Mouse (Mus musculus) brain, embryonic 18.5 days (tissue): ENCODE data around the gene Cacna1g.

Source experiments
- DNase-seq: peaks from one replicate; pipeline ENCODE4 v3.0.0-alpha.2; 2012; ENCODE audit warnings: low read depth, low spot score

Cacna1g gene

GRCm38 (mm10) chr11:94480382-94480781 is 6.4 kb upstream of the Cacna1g start:
- DNase-seq, result no peak

- DNase-seq, result no peak
These were observed 3.7 kb upstream of the Cacna1g start for GRCm38 (mm10) chr11:94477651-94478050.

GRCm38 (mm10) chr11:94475722-94476121 is 1.7 kb upstream of the Cacna1g start:
- DNase-seq, result no peak

DNA sequence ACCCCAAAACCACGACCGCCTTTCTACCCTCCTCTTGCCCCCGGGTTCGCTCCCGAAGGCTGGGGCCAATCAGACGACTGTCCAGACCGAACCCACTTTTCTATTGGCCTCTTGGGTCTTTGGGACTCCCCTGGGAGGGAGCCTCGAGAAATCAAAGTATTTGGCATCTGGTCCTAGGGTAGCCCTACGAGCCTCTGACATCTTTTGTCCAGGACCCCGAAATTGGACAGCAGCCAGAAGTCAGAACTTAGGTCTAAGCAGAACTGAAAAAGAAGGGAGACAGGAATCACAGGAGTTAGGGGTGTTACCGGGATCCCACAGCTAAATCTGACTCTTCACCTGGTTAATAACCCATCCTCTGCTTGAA is 529 bp upstream of the Cacna1g start:
- no peak for DNase-seq

GRCm38 (mm10) chr11:94472916-94473706 is 887 bp downstream of the Cacna1g start:
- DNase-seq, result no peak

DNA sequence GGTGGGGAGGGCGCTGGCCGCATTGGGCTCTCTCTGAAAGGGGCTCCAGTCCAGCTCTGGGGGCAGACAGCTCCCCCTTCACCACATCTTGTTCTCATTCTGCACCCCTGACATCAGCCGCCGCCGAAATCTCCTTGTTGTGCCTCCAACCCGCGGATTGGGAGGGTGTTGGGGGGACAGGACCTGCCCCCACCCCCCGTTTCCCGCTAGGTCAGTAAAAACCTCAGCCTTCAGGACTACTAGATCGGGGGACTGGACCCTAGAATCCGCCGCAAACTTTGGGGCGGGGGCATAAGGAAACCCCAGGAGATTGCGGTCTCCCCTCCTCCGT is 1.4 kb downstream of the Cacna1g start:
- DNase-seq, result no peak

GRCm38 (mm10) chr11:94471740-94472584 is 2.0 kb downstream of the Cacna1g start:
- DNase-seq, result no peak

DNA sequence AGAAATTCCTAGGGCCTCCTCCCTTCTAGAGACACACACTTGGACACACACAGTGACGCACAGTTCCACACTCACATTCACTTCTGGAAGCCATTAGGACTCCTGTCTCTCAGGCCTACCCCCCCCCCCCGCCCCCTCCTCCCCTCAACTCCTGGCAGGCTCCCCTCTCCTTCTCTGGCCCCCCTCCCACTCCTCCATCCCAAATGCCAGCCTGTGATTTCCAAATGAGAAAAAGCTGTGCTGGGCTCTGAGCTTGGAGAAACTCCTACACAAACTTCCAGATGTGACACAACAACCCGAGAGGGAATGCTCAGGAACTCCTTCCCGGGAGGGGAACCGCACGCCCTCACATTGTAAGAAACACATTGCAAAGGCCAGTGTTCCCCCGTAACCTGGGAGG is 3.6 kb downstream of the Cacna1g start:
- no peak for DNase-seq

DNA sequence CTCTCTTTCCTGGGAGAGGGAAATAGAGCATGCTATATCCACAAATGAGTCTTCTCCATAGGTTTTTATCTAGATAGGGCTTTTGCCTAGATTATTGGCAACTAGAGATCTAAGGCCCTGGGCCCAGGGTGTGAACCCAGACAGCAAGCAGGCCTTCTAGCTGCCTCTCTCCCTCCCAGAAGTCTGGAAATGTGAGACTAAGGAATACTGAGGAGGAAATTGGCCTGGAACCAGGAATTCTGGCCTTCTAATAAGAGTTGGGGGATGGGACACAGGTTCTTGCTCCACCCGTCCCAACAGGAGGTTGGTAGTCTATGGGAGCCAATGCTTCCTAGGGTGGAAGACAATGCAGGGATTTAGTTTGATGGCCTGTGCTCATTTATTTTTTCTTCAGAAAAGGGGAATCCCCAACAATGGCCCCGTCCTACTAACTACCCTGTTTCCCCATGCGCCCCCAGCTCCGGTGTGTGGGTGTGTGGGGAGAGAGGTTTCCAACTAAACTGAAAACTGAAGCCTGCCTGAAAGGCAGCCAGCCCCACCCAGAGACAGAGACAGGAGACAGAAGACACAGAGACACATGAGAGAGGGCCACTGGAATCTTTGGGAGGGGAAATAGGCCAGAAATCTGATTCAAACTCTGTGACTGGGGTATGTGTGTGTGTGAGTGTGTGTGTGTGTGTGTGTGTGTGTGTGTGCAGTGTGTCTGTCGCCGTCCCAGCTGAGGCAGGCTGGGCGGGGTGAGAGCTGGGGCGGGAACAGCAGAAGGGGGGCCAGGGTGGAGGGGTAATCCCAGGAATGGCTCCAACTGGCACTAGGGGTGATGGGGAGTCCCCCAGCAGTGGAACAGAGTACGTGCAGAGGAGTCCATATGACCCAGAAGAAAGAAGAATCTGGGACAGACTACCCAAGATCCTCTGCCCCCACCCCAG is 4.6 kb downstream of the Cacna1g start:
- DNase-seq, result no peak

GRCm38 (mm10) chr11:94468582-94469064 is 5.4 kb downstream of the Cacna1g start:
- peak; percentile 95 for DNase-seq

- DNase-seq, result no peak
These were observed 7.6 kb downstream of the Cacna1g start for GRCm38 (mm10) chr11:94466333-94466855.

GRCm38 (mm10) chr11:94464170-94464569 is 9.8 kb downstream of the Cacna1g start:
- no peak for DNase-seq

- DNase-seq, result no peak
These were observed 12.1 kb downstream of the Cacna1g start for GRCm38 (mm10) chr11:94461856-94462255.

GRCm38 (mm10) chr11:94457001-94457400 is 17.0 kb downstream of the Cacna1g start:
- no peak for DNase-seq

- no peak for DNase-seq
These were observed 17.7 kb downstream of the Cacna1g start for GRCm38 (mm10) chr11:94456347-94456746.

DNA sequence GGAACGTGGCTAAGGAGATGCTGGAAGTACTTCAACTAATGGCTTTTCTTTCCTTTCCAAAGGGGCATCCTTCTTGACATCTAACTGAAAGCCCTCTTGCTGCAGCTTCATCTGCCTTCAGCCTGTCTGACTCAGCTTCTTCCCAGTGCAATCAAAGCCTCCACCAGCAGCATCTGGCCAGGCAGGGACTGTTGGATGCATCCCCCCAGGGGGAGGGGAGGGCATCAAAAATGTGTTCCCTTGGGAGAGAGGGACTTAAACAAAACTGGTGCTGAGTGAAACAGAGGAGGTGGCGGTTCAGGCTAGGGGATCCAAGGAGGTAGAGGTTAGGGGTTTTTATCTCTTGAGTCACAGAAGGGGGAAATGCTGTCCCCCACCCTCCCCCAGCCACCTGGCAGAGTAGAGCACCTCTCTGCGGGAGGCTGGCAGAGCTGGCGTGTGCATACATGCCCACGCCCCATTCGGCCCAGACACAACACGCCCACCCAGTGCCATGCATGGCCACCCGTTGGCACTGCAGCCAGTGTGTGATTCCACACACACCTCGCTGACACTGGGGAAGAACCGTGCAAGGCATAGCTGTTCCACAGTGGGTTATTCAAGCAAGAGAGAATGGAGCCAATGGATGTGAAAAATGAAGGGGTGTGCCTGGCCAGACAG is 18.7 kb downstream of the Cacna1g start:
- no peak for DNase-seq

- DNase-seq, result no peak
These were observed 19.2 kb downstream of the Cacna1g start for GRCm38 (mm10) chr11:94454756-94455155.

- DNase-seq, result no peak
These were observed 22.8 kb downstream of the Cacna1g start for GRCm38 (mm10) chr11:94451091-94451773.

GRCm38 (mm10) chr11:94449886-94450285 is 24.1 kb downstream of the Cacna1g start:
- DNase-seq, result no peak

DNA sequence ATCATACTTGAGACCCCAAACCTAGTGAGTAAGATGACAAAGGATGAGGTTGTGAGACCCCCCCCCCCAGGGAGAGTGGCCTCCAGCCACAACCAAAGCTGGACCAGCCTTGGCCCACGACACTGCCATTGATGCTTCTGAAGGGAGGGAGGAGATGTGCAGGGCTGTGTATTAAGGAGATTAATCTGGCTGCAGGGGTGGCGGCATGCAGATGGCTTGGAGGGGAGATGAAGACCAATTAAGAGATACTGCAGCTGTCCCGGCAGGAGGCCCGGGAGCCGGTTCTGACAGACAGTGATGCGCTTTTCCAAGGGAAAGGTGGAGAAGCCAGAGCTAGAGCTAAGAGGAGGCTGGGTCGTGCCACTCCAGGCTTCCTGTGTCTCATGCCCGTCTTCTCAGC is 24.8 kb downstream of the Cacna1g start:
- no peak for DNase-seq
